Mouse (Mus musculus) liver, postnatal 0 days (tissue): ENCODE results near the gene Ppp3r1.

Experiments
- CTCF ChIP-seq: sonication (generic); IDR thresholded peaks from 2 replicates; pipeline ENCODE4 v1.5.1; 2016; ENCODE audit warnings: antibody characterized with exemption, low read depth
- EP300 ChIP-seq: IDR thresholded peaks from 2 replicates; pipeline ENCODE4 v1.6.1; 2016; ENCODE audit warnings: antibody characterized with exemption, low read depth, mild to moderate bottlenecking

DNA sequence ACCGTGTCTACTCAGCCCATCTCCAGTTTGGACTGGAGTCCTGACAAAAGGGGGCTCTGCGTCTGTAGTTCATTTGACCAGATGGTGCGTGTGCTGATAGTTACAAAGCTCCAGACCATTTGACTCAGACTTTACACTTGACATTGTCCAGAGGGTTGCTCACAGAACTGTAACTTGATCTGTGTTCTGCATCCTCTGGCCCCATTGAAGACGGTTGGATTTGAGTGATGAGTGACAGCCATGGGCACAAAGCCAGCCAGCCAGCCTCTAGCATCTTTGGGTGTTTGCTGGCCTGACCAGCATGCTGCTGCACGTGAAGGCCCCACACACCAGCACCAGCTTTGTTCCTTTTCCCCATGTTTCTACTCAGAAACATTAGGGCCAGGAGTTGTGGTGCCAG, 73.7 kb downstream of the Ppp3r1 start:
- TF ChIP-seq CTCF (no peak), EP300 (no peak)
